ENCODE assay signal across 9 mouse cellular contexts in the genomic region with DNA sequence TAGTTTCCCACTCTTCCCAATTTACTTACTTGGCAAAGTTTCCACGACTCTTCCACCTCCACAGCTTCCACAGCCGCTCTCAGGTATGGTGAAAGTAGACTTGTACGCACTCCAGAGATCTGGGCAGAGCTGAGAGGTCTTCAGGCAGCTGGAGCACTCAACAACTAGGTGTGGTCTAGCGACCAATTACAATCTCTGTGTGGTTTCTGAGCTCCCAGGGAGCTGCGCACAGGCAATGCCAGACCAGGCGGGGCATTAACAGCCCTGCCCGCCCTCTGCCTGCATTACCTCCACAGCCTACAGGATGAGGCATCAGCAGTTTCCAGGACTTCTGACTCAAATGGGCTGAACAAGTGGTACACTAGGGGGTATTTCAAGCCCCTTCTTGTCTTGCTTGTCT. TPM values are rescaled to one million over a fixed set of nuclear protein-coding genes. Genes with fewer than 3 reads are reported as not detected.
DNase-seq lines count a peak whose midpoint lies in the region; ATAC-seq lines count a peak whose summit lies in the region.
"Had no signal": no experiment of that assay in that cellular context is flagged by ENCODE, and none has a peak within 500 bp of the region (broad histone marks: within the 10 kb centered on the region; RNA-seq: fewer than 3 reads in every experiment).

A gene (minus strand): TSS at position 208 of the 400 bp plus-strand sequence.

- H3K4me3 ChIP-seq in erythroblast, embryonic 14.5 days (replicated peaks) = peak within 1 kb of the TSS; percentile 95
- H3K4me3 ChIP-seq in neural tube, embryonic 11.5 days (ENCODE audit: low read depth, low read length) = peak within 1 kb of the TSS; percentile 95
- peak within 1 kb of the TSS; percentile 92 for H3K4me3 ChIP-seq in forebrain, embryonic 13.5 days
- H3K4me3 ChIP-seq in liver, embryonic 12.5 days = peak within 1 kb of the TSS; percentile 87
- H3K4me3 ChIP-seq in stomach, embryonic 16.5 days (replicated peaks; ENCODE audit: low read length) = peak within 1 kb of the TSS; percentile 90

- peak within 1 kb of the TSS; percentile 72 for H3K4me2 ChIP-seq in neural tube, embryonic 11.5 days (ENCODE audit: low read depth)
- peak within 1 kb of the TSS; percentile 92 for H3K4me2 ChIP-seq in forebrain, embryonic 13.5 days
- peak within 1 kb of the TSS; percentile 92 for H3K4me2 ChIP-seq in liver, embryonic 12.5 days
- H3K4me2 ChIP-seq in stomach, embryonic 16.5 days (ENCODE audit: low read depth, low read length) = peak within 1 kb of the TSS; percentile 61

- DNase-seq in neural tube, embryonic 11.5 days (ENCODE audit: low spot score) = no peak
- no peak for DNase-seq in neural tube, embryonic 10.5 days (ENCODE audit: extremely low spot score, low spot score)

- no peaks in the 10 kb centered on the region for H3K9me3 ChIP-seq in erythroblast, embryonic 14.5 days (ENCODE audit: control insufficient read depth, low read length)
- H3K9me3 ChIP-seq in neural tube, embryonic 11.5 days (ENCODE audit: control insufficient read depth, low read length) = no peaks in the 10 kb centered on the region
- H3K9me3 ChIP-seq in forebrain, embryonic 13.5 days (replicated peaks) = no peaks in the 10 kb centered on the region
- no peaks in the 10 kb centered on the region for H3K9me3 ChIP-seq in liver, embryonic 12.5 days (replicated peaks)
- no peaks in the 10 kb centered on the region for H3K9me3 ChIP-seq in stomach, embryonic 16.5 days (replicated peaks; ENCODE audit: control insufficient read depth, low read length)

- peak within 1 kb of the TSS; percentile 29; the same call in 1 of the 2 replicates for H3K27ac ChIP-seq in neural tube, embryonic 11.5 days (ENCODE audit: low read depth, low read length)
- H3K27ac ChIP-seq in forebrain, embryonic 13.5 days = peak within 1 kb of the TSS; percentile 60; the same call in 1 of the 2 replicates
- peak within 1 kb of the TSS; percentile 72 for H3K27ac ChIP-seq in liver, embryonic 12.5 days
- H3K27ac ChIP-seq in stomach, embryonic 16.5 days (ENCODE audit: low read length) = no peak within 1 kb of the TSS

- 86% methylated on average over 7 of the region's 7 CpGs for WGBS in neural tube, embryonic 11.5 days
- WGBS in forebrain, embryonic 13.5 days = 83% methylated on average over 7 of the region's 7 CpGs
- WGBS in liver, embryonic 12.5 days (ENCODE audit: insufficient replicate concordance) = 66% methylated on average over 7 of the region's 7 CpGs
- 79% methylated on average over 7 of the region's 7 CpGs for WGBS in stomach, embryonic 16.5 days

- ATAC-seq in erythroblast, adult 5-6 weeks (replicated peaks; ENCODE audit: low FRiP score, poor library complexity, severe bottlenecking) = no peak
- ATAC-seq in neural tube, embryonic 11.5 days (ENCODE audit: insufficient read depth, low FRiP score, low TSS enrichment) = no peak
- no peak for ATAC-seq in forebrain, embryonic 13.5 days
- ATAC-seq in liver, embryonic 12.5 days = no peak
- ATAC-seq in stomach, embryonic 16.5 days (ENCODE audit: insufficient read depth, low FRiP score) = no peak
- ATAC-seq in inflammation-experienced regulatory T-cells, adult 6 months = no peak

- H3K36me3 ChIP-seq in erythroblast, embryonic 14.5 days (ENCODE audit: control insufficient read depth) = peaks cover 28% of the 10 kb centered on the region
- H3K36me3 ChIP-seq in neural tube, embryonic 11.5 days (ENCODE audit: control insufficient read depth, insufficient read depth, low read length) = peaks cover 2% of the 10 kb centered on the region
- H3K36me3 ChIP-seq in forebrain, embryonic 13.5 days (ENCODE audit: poor library complexity, severe bottlenecking) = peaks cover 28% of the 10 kb centered on the region
- peaks cover 28% of the 10 kb centered on the region for H3K36me3 ChIP-seq in liver, embryonic 12.5 days
- no peaks in the 10 kb centered on the region for H3K36me3 ChIP-seq in stomach, embryonic 16.5 days (ENCODE audit: control insufficient read depth, insufficient read depth, low read length)

- peak within 1 kb of the TSS; percentile 48 for H3K9ac ChIP-seq in neural tube, embryonic 11.5 days (ENCODE audit: low read length)
- H3K9ac ChIP-seq in forebrain, embryonic 13.5 days = peak within 1 kb of the TSS; percentile 64
- peak within 1 kb of the TSS; percentile 87 for H3K9ac ChIP-seq in liver, embryonic 12.5 days
- H3K9ac ChIP-seq in stomach, embryonic 16.5 days (ENCODE audit: low read length) = 0 out of 2 replicates have a peak within 1 kb of the TSS, but pooled peaks have one; percentile 57

- H3K27me3 ChIP-seq in erythroblast, embryonic 14.5 days (ENCODE audit: control insufficient read depth) = no peaks in the 10 kb centered on the region
- no peaks in the 10 kb centered on the region for H3K27me3 ChIP-seq in neural tube, embryonic 11.5 days (ENCODE audit: control insufficient read depth, insufficient read depth, low read length)
- H3K27me3 ChIP-seq in forebrain, embryonic 13.5 days = no peaks in the 10 kb centered on the region
- H3K27me3 ChIP-seq in liver, embryonic 12.5 days (replicated peaks) = no peaks in the 10 kb centered on the region
- no peaks in the 10 kb centered on the region for H3K27me3 ChIP-seq in stomach, embryonic 16.5 days (ENCODE audit: control insufficient read depth, insufficient read depth, low read length)

- peaks cover 32% of the 10 kb centered on the region for H3K4me1 ChIP-seq in erythroblast, embryonic 14.5 days (ENCODE audit: control insufficient read depth)
- peaks cover 5% of the 10 kb centered on the region; the same call in 1 of the 2 replicates for H3K4me1 ChIP-seq in neural tube, embryonic 11.5 days (ENCODE audit: control insufficient read depth, insufficient read depth, low read length)
- peaks cover 27% of the 10 kb centered on the region for H3K4me1 ChIP-seq in forebrain, embryonic 13.5 days
- H3K4me1 ChIP-seq in liver, embryonic 12.5 days = peaks cover 38% of the 10 kb centered on the region
- H3K4me1 ChIP-seq in stomach, embryonic 16.5 days (ENCODE audit: control insufficient read depth, insufficient read depth, low read length) = peaks cover 11% of the 10 kb centered on the region

RNA-seq across cellular contexts. Expression of the gene that starts here (rescaled TPM):
- polyA plus RNA-seq in erythroblast, embryonic 14.5 days (2012) = not detected in 2 replicates
- not detected in 2 replicates for total RNA-seq in erythroblast, adult 5-6 weeks (2015; ENCODE audit: low replicate concordance)
- total RNA-seq in erythroblast, adult 5-6 weeks (2017; ENCODE audit: low replicate concordance) = not detected in 2 replicates
- 0.27 TPM in 1 of 2 replicates, not detected in the other for polyA plus RNA-seq in neural tube, embryonic 11.5 days (2014; fragmentation: Nextera tagmentation; extraction: Ambion mirVana)
- 0.97 and 1.2 TPM in 2 replicates for polyA plus RNA-seq in forebrain, embryonic 13.5 days (2015; fragmentation: Nextera tagmentation; extraction: Ambion mirVana)
- polyA plus RNA-seq in liver, embryonic 12.5 days (2016; fragmentation: Nextera tagmentation; extraction: Ambion mirVana) = 0.23 and 0.29 TPM in 2 replicates
- 3.3 and 4.2 TPM in 2 replicates for polyA plus RNA-seq in stomach, embryonic 16.5 days (2015; fragmentation: Nextera tagmentation; extraction: Ambion mirVana)
- polyA plus RNA-seq in inflammation-experienced regulatory T-cells, adult 6 months (2017; shearing (Covaris generic)) = under 1 TPM in 1 of 3 experiments, not detected in 2; 0.58 TPM
- total RNA-seq: hematopoietic stem cell, adult 5-6 weeks had no signal
